15 mouse cellular contexts compared by ENCODE assay signal in the genomic region with DNA sequence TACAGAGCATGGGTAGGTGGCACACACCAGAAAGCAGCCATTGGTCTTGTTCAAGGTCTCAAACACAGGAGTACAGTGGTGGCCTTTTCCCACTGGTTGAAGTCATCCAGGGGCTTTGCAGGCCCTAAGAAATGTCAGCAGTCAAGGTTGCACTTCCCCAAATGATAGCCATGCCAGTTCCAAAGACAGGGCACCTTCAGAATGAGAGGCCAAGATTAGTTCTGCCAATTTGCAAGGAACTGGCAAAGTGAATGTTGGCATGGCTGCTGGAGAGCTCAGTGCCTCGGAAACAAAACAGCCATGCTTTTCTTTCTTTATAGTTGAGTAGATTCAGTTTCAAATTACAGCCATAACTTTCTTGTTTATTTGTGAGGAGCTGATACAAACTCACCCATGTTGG.
"Had no signal": no experiment of that assay in that cellular context is flagged by ENCODE, and none has a peak within 500 bp of the region (broad histone marks: within the 10 kb centered on the region; RNA-seq: fewer than 3 reads in every experiment).

No protein-coding gene starts in this region.

- H3K36me3 ChIP-seq: limb, embryonic 15.5 days; liver, embryonic 12.5 days; midbrain, embryonic 10.5 days; neural tube, embryonic 15.5 days had no signal

- H3K4me3 ChIP-seq: limb, embryonic 15.5 days; liver, embryonic 12.5 days; midbrain, embryonic 10.5 days; myocyte; neural tube, embryonic 15.5 days had no signal

- DNase-seq: kidney, postnatal 14 days; layer of hippocampus, postnatal 36 days; lung, embryonic 14.5 days; lung, postnatal 10 days; lung, postnatal 4 days; midbrain, embryonic 14.5 days; right cerebral cortex, adult 18-20 months; right cerebral cortex, postnatal 25 days; thymus, adult 18-20 months; thymus, postnatal 14 days had no signal

- H3K4me1 ChIP-seq: limb, embryonic 15.5 days; liver, embryonic 12.5 days; neural tube, embryonic 15.5 days had no signal

- H3K27me3 ChIP-seq: limb, embryonic 15.5 days; liver, embryonic 12.5 days; neural tube, embryonic 15.5 days had no signal

- H3K9me3 ChIP-seq: limb, embryonic 15.5 days; liver, embryonic 12.5 days; midbrain, embryonic 10.5 days; neural tube, embryonic 15.5 days had no signal

- H3K9ac ChIP-seq: limb, embryonic 15.5 days; liver, embryonic 12.5 days; lung, embryonic 14.5 days; neural tube, embryonic 15.5 days had no signal

- H3K27ac ChIP-seq: limb, embryonic 15.5 days; liver, embryonic 12.5 days; midbrain, embryonic 10.5 days; neural tube, embryonic 15.5 days had no signal
